Mouse (Mus musculus): ENCODE measurements at regions not wholly inside any gene's neighbourhood (a gene's known extent, or its start where the extent isn't known, plus 50 kb on each side); places are given as distances from the start of the nearest gene placed in this dataset.

DNA sequence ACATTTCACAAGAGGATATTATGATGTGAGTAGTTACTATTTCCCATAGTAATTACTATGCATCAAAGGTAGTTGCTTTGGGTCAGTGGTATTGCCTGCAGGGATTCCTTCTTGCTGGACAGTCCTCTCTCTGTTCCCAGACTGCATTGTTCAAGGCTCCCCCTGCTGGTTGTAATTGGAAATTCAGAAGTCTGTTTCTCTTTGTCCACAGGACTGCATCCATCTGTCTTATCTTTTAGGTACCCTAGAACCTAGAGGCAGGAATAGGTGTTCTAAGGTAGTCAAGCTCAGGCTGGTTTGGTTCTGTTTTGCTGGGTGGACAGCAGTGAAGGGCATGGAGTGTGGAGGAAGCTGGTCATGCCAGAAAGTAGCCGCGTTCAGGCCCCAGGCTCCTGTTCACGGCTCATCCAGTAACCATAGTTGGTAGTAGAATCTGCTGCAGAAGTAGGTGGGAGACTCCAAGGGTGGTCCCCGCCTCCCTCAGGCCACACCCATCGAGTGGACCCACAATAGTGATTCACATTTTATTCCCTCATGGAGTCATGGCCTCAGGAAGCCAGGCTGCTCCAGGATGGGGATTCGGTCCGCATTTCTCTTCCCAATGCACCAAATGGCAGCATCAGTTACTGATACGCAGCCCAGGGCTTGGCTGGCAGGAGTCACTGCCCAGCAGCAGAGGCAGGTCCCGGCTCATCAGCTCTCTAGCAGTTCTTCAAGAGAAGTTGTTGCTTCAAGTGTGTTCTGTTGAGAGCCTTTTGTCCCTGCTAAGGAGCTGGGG lies 51.7 kb upstream of the Caprin1 start:
- peak; percentile 77 for DNase-seq (ENCODE audit: low read depth)

DNA sequence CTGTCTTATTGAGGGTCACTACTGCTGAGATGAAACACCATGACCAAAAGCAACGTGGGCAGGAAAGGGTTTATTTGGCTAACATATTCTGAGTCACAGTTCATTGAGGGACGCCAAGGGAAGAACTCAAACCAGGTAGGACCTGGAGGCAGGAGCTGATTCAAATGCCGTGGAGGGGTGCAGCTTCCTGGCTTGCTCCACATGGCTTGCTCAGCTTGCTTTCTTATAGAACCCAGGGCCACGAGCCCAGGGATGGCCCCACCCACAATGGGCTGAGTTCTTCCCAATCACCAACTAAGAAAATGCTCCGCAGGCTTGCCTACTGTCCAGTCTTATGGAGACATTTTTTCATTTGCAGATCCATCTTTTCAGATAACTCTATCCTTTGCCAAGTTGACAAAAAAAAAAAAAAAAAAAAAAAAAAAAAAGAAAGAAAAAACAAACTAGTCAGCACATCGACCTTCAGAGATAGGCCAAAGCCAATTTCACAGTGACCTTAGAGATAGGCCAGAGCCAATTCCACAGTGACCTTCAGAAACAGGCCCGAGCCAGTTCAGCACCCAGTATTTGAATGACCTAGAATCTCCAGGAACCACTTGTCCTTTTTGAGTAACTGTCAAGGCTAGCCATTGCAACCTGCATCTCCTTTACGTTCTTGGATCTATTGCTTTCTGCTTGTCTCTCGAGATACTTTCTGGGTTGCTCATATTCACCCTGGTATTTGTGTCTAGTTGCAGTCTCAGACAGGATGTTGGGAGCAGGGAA lies 52.5 kb upstream of the Caprin1 start:
- no peak for DNase-seq (ENCODE audit: low read depth)

DNA sequence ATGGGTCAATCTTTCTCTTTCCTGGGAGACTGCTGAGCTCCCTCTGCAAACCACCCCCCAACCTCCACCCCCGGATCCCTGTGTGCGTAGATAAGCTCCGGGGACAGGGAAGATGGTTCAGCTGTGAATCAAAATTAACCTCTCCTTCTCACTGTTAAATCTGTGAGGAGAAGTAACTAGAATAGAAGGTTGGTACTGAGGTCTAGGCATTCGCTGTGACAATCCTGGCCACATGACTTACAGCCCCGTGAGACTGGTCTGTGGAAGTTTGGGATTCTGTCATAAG lies 53.0 kb upstream of the Caprin1 start:
- DNase-seq (ENCODE audit: low read depth) = no peak

DNA sequence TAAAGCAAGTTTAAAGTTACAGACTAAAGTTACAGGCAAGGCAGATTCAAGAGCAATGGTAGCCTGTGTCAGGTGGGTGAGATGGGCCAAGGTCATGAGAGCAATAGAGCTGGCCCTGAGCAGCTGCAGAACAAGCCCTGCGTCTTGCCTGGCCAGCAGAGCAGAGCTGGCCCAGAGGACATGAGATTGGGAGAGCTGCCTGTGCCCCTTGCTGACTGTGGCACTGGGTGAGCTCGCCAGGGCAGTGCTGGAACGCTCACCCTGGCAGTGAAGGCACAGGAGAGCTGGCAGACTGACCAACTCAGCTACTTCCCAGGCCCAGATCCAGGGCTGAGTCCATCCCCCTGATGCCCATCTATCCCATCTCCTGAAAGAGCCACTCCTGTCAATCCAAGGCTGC lies 53.7 kb upstream of the Caprin1 start:
- DNase-seq (ENCODE audit: low read depth) = no peak

DNA sequence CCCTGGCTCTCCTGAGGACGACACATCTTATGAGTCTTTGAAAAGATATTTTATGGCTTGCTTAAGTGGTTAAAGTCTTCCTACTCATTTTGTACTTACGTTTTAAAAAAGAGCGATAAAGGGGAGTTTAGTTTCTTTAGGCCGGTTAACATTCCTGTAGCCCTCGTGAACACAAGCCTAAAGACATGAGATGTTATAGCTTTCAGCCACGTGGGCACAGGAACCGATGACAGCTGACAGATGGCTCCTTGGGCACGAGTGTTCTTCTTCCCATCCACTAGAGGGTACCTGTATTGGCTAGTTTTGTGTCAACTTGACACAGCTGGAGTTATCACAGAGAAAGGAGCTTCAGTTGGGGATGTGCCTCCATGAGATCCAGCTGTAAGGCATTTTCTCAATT lies 63.8 kb upstream of the Caprin1 start:
- DNase-seq (ENCODE audit: low read depth) = no peak

DNA sequence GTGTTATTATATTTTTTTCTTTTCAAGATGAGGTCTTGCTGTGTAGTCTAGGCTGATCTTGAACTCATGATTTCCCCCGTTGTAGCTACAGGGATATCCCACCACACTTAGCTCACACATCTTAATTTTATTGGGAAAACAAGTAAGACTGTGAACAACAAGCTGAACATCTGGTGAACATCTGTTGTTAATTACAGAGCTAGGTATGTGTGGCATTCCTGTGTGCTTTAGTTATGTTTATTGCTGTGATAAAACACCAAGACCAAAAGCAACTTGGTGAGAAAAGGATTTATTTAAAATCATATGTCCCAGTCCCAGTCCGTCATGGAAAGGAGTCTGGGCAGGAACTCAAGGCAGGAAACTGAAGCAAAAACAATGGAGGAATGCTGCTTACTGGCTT lies 66.8 kb upstream of the Caprin1 start:
- DNase-seq (ENCODE audit: low read depth) = no peak

DNA sequence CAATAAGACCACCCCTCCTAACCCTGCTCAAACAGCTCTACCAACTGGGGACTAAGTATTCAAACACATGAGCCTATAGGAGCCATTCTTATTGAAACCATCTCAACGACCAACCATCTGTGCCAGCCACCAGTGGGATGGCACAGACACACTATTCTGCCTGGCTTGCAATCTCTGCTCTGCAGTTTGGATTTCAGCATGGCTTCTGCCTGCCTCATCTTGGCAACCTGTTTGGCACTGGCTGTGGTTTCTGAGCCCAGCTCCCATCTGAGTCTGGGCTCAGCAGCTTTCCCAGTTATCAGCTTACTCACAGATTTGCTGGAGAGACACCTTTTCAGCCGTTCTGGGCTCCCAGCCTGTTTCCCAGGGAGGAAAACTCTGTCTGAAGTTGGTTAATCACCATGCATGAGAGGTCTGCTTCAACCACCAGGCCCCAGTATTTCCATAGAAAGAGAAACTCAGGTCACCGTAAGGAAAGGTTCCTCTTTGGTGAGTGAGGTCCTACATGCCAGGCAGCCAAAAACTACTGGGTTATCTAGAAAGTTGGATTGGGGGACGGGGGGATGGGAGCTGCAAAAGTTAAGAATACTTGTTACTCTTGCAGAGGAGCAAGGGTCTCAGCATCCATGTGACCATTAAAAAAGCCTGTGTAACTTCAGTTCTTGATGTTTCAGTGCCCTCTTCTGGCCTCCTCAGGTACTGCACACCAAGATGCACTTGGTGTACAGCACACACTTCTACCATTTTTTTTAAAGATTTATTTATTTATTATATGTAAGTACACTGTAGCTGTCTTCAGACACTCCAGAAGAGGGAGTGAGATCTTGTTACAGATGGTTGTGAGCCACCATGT lies 68.1 kb upstream of the Caprin1 start:
- peak; percentile 72 for DNase-seq (ENCODE audit: low read depth)

DNA sequence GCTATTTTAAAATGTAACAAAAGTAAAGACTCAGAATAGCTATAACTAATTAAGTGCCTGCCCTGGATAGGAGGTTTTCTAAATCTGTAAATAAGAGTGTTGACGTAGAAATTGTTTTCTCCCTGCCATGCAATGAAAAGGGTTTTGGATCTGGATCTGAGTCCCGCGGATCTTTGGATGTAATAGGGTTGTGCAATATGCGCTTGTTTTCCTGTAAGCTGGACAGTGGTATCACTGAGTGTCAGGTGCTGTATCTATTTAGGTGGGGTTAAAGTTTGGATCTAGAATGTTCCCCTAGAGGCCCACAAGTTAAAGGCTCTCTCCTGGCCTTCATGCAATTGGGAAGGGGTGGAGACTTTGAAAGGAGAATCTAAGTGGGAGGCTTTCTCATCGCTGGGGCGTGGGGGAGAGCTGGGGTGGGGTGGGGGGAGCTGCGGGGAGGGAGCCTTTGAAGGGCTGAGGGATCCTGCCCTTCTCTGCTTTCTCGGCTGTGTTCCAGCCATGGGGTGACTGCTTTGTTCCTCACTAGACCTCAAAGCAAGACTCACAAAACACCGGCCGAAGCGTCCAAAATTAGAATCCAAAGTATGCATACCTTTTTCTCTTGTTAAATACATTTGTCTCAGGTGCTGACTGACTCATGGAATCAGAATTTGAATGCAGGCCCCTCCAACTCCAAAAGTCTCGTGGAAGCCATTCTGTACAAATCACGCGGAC lies 70.0 kb upstream of the Caprin1 start:
- DNase-seq (ENCODE audit: low read depth) = no peak

DNA sequence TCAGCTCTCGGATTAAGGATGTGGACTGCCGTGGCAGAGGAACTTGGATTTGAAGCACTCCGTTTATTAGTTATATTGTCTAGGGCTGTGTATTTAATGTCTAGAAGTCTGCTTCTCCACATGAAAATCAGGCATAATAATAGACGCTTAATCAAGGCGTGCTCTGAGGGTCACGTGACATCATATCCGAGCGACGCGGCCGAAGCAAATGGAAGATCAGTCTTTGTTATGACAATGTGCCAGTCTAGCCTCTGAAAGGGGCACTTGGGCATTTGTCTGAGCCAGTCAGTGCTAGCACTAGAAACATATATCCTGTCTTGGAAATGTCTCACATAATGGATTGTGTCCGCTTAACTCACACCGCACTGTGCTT lies 70.5 kb upstream of the Caprin1 start:
- DNase-seq (ENCODE audit: low read depth) = no peak

DNA sequence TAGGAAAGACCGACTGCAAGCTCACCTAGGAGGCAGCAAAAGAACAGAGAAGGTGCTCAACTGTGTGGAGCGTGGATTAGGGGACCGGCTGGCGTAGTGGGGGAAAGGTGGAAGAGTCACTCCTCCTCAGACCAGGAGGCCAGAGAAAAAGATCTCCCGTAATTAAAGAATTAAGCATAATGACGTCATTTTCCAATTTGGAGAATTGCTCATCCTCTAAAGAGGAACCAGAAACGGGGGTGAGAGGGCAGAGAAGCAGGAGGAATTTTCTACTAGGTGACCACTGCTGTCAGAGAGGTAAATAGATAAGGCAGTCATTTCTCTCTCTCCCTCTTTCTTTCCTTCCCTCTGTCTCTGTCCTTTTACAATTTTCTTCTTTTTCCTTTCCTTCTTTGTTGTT lies 71.2 kb upstream of the Caprin1 start:
- DNase-seq (ENCODE audit: low read depth) = no peak

DNA sequence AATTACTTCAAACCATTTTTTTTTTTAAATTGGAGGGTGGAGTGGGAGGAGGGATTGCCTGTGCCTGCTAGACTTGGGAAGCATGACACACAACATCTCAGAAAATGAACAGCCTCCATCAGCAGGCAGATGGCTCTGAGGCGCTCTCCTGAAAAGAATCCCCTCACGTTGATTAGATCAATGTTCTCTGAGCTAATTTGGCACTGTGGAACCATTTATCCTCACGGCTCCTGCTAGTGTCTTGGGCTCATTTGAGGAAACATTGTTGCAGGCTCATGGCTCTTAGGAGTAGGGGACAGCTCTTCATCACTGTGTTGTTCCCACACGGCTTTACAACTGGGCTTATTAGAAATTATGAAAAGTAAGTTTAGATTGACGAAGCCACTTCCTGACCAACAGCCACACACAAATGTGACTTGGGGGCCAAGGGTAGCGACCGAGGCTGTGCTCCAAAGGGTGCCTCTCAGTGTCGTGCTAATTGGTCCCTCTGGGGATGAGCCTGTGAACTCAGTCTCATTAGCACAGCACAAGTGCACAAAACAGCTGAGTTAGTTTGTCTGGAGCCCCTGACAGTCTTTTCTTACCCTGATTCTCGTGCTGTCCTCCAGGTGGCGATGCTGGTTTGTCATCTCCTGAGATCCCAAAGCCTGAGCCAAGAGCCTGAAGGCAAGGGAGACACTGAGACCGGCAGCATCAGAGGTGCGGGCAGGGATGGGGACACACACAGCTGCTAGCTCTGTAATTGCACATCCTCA lies 74.2 kb upstream of the Caprin1 start:
- DNase-seq (ENCODE audit: low read depth) = peak; percentile 41

DNA sequence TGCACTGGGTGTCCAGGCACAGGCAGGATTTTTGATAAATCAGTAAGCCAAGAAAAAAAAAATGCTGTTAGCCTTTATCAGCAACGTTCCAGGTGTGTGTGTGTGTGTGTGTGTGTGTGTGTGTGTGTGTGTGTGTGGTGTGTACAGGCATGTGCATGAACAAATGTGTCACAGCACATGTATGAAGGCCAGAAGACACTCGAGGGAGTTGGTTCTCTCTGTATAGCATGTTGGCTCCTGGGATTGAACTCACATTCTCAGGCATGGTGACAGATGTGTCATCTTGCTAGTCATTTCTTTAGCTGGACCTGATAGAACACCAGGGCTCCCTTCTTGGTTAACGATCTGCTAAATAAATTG lies 74.8 kb upstream of the Caprin1 start:
- DNase-seq (ENCODE audit: low read depth) = no peak

DNA sequence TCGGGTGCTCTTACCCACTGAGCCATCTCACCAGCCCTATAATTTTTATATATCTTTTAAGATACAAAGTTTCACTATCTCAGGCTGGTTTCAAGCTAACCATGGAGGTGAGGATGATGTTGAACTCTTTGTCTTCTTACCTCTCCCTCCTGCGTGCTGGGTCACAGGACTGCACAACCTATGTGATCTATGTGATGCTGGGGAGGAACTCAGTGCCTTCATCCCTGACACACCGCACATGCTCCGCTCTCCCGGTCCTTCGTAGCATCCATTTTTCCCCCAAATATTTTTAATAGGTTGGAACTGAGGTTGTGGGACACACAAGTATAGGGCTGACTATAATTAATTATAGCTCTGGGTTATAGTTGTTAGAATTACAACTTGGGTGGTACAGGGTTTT lies 75.9 kb upstream of the Caprin1 start:
- no peak for DNase-seq (ENCODE audit: low read depth)

DNA sequence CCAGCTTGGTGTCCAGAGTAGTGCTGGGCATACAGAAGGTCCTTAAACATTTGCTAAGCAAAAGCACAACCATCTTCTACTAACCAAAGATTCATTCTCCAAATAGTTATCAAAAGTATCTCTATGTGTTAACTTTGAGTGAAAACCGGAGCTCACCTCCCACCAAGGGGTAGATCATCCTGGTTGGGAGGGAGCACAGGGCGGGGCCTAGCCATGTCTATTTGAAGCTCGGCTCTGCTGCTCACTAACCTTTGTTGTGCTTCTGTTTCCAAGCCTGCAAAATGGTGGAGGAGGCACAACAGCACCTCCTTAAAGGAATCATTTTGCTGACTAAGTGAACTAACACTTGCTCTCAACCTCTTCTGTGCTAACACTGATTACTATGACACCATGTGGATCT lies 77.0 kb upstream of the Caprin1 start:
- DNase-seq (ENCODE audit: low read depth) = no peak

DNA sequence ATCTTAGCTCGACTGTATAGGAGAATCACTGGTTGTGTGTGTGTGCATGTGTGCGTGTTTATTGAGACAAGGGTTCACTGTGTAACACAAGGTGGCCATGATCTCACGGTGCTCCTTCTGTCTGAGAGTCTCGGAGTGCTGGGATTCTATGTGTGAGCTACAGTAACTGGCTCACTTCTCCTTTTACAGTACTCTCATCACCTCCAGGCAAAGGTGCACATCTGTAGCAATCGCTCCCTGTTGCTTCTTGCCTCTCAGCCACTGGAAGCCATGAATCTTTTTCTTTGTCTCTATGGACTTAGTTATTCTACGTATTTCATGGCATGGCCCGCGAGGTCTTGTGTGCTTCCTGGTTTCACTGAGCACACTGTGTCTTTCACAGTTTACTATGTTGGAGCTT lies 78.3 kb upstream of the Caprin1 start:
- DNase-seq (ENCODE audit: low read depth) = no peak

DNA sequence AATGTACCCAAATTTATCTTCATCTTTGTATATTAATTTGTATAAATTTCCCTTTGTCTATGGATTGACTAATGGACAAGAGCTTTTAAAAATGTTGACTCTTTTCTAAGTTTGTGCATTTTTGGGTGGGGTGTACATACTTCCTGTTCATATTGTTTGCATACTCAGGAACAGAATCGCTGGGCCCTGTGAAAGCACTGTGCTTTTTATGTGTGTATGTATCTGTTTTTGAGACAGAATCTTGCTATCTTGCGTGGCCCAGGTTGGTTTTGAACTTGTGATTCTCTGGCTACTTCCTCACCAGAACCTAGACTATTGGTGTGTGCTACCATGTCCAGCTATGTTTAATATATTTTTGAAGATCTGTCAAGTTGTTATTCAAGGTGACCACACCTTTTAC lies 78.8 kb upstream of the Caprin1 start:
- no peak for DNase-seq (ENCODE audit: low read depth)

DNA sequence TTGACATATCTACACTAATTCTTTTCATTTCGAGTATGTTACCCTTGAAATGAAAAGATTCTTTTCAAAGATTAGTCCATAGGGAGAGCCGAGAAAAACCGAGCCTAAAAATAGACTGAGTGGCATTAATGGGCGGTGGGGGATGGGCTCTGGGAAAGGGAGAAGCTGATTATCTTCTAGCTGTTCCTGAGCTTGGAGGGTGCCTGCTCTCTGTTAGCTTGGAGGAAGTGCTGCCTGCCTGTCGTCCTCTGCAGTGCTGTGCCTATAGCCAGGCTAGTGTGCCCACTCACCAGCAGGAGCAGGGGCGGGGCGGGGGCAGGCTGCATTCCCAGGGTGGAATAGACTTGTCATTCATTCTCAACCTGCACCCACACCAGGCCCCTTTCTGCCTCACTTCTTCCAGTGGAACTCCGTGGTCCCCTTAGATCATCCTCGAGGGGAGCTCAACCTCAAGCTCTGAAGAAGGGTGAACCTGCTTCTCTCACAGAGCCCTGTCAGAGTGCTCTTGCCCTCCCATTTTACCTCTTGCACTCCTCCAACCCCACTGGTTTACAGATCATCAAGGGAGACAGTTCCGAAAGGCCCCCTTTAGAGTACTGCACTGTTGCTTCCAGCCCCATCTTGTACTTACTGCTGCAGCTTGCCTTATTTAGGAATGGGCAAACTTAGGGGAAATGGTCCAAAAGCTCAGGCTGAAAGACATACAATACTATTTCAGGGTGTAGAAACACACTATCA lies 76.6 kb upstream of the Lmo2 start:
- DNase-seq (ENCODE audit: low read depth) = no peak

DNA sequence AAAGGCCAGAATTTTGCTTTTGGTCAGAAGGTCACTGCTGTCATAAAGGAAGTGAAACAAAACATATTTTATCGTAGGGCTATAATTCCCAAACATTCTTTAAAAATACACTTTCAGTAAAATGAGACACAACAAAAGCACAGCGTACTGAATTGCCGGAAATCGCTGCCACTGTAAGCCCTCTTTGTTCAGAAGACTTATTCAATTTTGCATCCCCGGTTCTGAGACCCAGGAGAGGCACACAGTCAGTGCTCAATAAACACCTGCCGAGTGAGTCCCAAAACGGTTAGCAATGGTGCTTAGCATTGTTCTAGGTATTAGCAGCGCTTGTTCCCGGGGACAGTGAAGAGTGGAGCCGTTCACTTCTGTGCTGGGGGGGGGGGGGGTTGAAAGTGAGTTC lies 72.9 kb upstream of the Lmo2 start:
- no peak for DNase-seq (ENCODE audit: low read depth)

DNA sequence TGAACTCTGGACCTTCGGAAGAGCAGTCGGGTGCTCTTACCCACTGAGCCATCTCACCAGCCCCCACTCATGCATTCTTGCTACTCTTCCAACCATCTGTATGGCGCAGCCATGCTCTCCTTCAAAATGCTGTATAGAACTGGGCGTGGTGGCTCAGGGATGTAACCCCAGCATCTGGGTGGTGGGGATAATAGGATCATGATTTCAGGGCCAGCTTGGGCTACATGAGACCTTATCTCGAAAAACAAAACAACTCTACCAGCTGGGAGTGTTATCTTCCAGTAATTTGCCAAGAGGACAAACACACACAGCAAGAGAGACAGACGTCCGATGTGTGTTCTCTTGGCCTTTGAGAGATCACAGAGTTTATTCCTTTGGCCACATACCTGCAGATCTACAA lies 69.8 kb upstream of the Lmo2 start:
- DNase-seq (ENCODE audit: low read depth) = no peak

DNA sequence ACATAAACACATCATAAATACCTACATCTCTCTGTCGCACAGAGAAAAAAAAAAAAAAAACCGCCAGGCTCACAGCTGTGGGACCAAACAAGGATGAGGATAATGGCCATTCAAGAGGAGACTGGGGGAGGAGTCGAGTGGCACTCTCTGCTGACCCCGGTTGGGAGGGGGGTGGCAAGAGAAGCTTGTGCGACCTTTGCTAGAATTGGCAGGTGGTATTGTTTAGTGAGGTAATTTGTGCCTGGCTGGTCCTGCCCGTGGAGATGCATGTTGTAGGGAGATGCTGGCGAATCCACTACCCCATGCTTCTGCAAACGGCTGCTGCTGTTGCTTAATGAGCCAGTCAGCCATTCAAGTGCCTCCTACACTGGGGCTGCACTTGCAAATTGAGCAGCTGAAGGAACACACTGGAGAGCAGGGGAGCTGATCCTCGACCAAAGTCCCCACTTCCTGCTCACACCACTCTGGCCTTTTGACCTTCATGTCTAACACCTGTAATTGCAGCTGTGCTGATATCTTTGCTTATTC lies 66.5 kb upstream of the Lmo2 start:
- no peak for DNase-seq (ENCODE audit: low read depth)
